Mouse (Mus musculus): ENCODE data around the gene Trim11.
A peak's percentile ranks its signal among the peaks of the same experiment; 100 is the strongest.

The Trim11 gene

DNA sequence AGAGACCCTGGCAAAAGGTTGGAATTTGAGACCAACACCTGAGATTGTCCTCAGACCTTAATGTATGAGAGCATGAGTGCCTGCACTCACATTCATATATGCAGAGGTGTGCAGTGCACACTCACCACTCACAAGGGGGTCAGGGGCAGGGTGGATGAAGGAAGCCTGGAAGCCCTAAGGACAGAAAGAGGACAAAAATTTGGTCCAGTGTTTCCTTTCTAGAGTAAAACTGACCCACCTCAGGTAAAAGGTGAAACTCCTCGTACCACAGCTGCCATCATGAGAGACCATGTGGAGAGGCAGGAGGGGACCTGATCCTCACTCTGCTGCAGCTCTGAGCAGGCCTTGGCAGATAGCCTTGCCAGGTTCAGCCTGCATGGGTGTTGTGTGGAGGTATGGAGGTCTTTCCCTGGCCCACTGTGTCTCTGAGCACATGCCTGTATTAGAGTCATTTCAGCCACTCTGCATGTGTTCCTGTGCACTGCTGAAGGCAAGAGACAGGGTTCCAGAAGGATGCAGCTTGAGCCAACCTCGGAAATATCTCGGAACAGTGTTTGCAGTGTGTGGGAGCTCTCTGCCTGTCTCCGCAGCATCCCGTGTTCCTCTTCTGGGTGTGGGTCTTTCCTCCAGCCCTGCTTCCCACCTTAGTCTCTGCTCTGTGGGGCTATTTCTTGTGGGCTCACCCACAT, 20.5 kb upstream of the Trim11 start:
- no peak for DNase-seq (ENCODE audit: low read depth)

DNA sequence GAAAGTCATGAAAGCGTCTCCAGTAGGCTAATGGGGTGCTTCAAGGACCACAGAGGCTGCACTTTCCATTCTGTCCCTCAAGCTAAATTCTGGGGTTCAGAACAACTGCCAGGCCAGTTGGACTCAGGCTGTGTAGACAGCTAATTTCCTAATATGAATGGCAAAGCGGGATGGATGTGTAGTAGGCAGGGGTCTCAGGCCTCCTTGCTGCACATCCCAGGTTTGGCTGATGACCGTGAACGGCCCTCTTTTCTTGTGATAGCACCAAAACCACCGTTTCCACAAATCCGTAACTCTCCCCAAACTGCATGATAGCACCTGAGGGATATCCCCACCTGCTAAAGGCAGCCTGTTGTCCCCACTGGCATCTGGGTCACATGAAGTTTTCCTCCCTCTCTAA, 19.4 kb upstream of the Trim11 start:
- DNase-seq (ENCODE audit: low read depth) = no peak

DNA sequence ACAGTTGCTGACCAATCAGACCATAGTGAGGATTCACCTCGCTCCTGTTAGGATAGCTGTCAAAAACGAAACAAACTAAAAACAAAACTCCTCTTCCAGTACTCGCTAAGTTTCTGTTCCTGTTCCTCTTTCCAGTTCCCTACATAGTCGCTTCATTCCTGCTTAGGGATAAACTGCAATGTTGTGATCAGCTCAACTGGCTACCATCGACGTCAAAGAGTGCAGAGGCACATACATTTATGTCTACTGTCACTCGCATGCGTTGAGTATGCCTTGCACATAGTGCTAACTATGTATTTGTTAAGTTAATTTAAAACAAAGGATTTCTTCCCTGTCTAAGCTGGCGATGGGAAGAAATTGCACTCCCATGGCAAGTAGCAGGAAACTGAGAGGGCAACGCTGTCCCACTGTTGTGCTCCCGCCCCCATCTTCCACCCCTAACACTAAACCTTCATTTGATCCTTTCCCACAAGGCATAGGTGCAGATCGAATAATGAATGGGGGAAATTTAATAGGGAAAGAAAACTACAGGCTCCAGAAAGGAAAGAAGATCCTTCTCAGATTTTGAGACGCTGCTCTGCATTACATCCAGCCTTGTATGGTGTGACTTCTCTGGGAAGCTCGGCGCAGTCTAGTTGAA, 18.6 kb upstream of the Trim11 start:
- no peak for DNase-seq (ENCODE audit: low read depth)

DNA sequence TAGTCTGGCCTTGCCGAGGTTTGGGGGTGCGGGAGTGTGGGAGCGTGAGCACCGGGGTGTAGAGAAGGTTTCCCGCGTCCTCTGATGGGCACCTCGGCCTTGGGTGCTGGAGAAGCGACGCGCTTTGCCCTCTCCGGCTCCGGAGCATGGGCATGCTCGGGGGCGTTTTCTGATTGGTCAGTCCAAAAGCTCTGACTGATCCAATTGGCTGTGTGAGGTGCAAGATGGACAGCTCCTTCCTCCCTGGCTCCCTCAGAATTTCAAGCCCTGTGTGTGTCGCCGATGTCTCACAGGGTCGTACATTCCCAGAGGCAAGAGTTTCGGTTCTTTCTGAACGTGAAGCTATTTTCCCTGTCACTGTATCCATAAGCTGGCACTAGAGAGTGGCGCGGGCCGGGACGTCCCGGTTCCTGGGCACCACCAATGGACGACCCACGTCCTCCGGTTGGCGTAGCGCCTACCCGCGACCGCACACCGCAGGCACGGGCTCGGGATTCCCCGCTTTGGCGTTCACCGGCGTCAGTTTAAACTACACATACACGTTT, 17.9 kb upstream of the Trim11 start:
- DNase-seq (ENCODE audit: low read depth) = peak; percentile 71

DNA sequence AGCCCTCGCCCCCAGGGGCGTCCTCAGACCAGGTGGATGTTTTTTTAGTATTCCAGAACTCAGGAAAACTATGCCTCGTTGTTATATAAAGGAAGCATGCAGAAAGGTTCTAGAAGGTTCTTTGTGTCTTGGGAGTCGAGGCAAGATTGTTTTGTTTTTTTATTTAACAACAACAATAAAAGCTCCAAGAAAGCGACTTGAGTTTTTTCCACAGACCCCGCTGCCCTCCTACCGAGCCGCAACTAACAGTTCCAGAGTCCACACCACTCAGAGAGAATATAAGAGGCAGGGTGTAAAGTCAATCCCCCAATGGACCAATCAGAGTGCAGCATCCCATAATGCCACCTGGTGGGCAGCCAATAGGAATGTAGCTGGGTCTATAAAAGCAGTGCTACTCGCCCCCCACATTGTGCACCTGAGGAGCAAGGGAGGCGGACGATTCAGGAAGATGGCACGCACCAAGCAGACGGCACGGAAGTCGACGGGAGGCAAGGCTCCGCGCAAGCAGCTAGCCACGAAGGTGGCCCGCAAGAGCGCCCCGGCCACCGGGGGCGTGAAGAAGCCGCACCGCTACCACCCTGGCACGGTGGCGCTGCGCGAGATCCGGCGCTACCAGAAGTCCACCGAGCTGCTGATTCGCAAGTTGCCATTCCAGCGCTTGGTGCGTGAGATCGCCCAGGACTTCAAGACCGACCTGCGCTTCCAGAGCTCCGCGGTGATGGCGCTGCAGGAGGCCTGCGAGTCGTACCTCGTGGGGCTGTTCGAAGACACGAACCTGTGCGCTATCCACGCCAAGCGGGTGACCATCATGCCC, 16.3 kb upstream of the Trim11 start:
- DNase-seq (ENCODE audit: low read depth) = no peak

DNA sequence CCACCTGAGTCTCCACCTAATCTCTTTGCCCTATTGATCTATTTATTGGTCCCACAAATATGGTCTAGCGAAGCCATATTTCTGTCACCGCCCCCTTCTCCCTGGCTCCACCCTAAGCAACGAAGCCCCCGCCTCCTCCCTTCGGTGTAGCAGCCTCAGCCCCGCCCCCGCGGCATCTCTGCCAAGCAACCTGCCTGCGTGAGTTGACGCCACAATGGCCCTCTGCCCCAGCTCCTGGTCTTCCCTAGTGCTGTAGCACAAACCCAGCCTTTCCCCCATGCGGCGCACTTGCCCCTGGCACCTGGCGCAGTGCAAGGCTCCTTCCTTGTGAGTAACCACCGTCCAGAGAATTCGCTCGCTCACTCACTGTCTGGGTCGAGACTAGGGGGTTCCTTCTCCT, 14.3 kb upstream of the Trim11 start:
- no peak for DNase-seq (ENCODE audit: low read depth)

DNA sequence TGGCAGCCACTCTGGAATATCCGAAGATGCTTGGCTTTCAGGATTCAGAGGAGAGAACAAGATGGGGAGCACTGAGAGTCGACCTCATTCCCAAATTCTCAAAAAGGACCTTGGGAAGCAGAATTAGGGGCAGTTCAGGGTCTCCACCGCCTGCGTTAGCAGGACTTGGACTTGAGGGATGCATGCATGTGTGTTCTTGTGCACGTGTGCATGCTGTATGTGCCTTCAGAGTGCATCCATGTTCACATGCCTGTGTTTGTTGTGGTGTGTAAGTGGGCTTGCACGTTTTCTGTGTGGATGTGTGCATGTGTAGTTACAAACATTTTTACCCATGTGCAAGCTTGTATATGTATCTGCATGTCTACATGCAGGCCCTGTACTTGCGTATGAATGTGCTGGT, 13.7 kb upstream of the Trim11 start:
- DNase-seq (ENCODE audit: low read depth) = no peak

DNA sequence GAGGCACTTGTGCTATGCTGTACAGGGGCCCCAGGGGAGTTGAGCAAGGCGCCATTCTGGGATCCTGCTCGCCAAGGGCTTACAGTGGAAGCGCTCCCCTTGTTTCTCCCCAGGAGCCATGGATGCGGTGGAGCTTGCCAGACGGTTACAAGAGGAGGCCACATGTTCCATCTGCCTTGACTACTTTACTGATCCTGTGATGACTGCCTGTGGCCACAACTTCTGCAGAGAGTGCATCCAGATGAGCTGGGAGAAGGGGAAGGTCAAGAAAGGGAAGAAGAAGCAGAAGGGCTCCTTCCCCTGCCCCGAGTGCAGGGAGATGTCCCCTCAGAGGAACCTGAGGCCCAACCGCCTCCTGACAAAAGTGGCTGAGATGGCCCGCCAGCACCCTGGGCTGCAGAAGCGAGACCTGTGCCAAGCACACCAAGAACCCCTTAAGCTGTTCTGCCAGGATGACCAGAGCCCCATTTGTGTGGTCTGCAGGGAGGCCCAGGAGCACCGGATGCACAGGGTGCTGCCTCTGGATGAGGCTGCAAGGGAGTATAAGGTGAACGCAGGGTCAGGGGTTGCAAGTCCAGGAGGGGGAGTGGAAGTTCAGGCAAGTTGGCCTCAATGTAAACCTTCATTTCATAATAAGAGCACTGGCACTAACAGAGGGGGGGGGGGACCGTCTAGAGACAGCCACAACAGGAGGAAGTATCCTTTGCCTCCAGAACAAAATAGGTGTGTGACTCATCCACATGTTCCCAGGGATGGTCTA, 12.7 kb upstream of the Trim11 start:
- no peak for DNase-seq (ENCODE audit: low read depth)

DNA sequence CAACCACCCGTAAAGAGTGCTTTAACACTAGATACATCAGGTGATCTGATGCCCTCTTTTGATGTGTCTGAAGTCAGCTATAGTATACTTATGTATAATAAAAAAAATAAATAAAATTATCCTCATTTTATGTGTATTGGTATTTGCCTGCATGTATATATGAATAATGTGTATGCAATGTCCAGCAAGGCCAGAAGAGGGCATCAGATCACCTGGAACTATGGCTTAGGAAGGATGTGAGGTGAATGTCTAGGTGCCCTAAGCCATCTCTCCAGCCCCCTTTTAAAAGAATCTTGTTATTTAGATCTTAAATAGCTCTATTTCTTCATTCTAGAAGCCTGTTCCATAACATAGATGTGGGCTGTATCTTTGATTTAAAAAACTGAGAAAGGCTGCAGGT, 10.5 kb upstream of the Trim11 start:
- DNase-seq (ENCODE audit: low read depth) = no peak

DNA sequence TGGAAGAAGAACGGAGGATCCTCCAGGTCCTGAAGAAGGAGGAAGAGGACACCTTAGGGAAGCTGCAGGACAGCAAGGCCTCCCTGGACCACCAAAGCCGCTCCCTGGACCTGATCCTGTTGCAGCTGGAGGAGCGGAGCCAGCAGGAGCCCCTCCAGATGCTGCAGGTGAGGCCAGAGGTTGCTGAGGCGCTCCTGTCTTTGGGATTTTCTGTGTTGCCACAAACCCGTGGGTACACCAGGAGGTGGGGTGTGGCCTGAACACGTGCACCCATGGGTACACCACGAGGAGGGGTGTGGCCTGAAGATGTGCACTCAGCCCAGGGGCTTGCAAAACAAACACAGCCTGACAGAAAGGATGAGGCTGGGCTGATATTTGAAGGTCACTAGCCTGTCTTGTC, 9.3 kb upstream of the Trim11 start:
- no peak for DNase-seq (ENCODE audit: low read depth)

DNA sequence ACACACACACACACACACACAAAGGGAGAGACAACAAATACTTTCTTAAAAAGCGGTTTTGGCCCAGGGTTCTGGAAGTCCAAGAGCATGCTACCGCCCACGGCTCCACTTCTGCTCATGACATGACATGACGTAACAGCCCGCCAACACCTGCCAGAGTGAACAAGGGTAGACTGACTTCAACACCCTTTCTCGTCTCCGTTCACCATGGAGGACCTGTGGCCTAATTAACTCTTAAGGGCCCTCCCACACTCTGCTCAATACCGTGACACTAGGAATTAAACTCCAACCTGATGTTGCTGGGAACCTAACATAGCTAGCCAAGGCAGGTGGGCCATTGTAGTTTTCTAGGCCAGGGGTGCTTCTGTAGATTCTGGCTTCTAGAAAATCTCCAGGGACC, 8.9 kb upstream of the Trim11 start:
- DNase-seq (ENCODE audit: low read depth) = no peak

DNA sequence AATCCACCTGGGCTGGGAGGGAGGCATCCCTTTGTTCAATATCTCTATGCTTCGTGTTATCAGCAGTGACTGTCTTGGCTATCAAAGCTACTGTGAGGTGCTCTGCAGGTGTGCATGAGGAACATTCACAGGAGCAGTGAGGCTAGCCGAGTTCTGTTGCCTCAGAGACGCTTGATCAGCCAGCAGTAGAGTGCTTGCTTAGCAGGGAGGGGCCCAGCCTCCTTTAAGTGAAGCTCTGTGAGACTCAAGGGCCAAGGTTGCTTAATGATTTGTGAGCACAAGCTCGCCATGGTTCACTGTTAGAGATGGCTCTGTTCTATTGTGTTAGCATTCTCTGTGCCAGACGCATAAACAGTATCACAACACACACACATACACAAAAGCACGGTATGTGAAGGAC, 8.2 kb upstream of the Trim11 start:
- DNase-seq (ENCODE audit: low read depth) = no peak

DNA sequence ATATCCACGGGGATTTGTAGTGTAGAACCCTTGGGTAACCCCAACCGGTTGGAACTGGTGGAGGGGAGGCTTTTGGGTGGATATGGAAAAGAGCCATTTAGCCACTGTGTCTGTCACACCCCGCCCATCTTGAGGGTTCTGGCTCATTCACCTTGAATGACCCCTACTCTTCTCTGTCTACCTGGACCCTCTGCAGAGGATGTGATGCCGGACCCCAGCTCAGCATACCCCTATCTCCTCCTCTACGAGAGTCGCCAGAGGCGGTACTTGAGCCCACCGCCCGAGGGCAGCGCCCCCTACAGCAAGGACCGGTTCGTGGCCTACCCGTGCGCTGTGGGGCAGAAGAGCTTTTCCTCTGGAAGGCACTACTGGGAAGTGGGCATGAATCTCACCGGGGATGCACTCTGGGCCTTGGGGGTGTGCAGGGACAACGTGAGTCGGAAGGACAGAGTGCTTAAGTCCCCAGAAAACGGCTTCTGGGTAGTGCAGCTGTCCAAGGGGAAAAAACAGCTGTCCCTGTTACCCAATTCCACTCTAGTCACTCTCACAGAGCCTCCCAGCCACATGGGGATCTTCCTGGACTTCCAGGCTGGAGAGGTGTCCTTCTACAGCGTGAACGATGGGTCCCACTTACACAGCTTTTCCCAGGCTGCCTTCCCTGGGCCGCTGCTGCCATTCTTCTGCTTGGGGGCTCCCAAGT, 6.9 kb upstream of the Trim11 start:
- no peak for DNase-seq (ENCODE audit: low read depth)

DNA sequence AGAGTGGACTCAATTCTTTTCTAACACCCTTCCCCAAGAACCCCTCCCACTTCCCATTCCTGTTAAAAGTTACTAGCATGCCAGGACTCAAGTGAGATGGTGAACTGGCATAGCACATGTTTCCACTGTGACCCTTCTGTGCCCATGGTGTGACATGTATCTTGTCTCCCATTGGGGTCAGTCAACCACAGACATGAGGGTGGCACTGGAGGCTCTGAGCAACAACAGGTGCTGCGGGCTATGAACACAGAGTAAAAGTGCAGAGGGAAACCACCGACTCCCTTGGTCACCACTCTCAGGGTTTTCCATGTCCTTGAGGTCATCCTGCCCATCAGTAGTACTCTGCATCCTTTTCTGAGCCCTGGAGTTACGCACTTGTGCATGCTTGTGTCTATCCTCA, 6.1 kb upstream of the Trim11 start:
- DNase-seq (ENCODE audit: low read depth) = no peak

DNA sequence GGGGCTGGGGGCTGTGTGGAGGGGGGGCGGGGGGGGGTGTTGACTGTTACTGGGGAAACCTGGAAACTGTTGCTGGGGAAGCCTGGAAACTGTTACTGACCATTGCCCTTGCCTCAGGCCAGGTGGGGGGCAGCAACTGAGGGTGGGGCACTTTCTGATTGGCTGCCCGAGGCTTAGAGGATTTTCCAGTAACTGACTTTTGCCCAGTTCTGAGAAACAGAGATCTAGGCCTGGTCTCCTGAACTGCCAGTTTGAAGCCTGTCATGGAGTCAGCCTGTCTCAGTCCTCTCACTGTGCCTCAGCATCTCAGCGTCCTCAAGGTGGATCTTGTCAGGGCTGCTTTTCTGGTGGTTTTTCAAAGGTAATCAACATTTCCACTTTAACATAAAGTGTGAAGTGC, 3.5 kb upstream of the Trim11 start:
- no peak for DNase-seq (ENCODE audit: low read depth)

DNA sequence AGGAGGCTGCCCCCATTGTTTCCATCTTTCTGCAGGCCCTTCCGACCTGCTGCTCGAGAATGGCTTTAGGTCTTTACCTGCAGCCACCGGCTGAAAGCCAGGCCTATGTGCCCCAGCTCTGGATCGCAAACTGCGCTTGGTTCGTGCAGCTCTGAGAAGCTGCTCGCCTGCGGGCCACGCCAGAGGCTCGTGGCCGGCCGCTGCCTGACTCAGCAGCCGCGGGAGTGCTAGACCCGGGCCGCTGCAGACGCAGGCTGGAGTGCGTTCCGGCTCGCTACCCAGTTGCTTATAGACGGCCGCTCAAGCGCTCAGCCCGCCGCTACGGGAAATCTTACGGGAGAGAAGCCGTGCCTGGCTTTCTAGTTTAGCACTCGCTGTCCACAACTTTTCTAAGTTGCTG, 743 bp upstream of the Trim11 start:
- no peak for DNase-seq (ENCODE audit: low read depth)

DNA sequence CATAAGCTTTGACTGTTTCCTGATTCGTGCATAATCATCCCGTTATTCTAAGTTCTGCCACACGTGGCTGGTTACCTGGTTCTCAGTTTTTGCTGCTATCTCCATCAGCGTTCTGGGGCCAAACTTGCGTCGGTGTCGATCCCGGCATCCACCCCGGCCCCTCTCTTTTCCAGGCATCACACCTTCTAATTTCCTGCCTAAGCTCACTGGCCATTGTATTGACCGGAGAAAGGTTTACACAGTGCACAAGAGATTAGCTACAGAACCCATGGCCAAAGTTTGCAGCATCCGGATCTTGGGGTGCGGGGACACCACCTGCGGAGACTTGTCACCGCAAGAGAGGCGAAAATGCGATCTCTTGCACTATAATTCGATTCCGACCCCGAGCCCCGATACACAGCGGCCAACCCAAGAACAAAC, 276 bp upstream of the Trim11 start:
- DNase-seq (ENCODE audit: low read depth) = no peak

DNA sequence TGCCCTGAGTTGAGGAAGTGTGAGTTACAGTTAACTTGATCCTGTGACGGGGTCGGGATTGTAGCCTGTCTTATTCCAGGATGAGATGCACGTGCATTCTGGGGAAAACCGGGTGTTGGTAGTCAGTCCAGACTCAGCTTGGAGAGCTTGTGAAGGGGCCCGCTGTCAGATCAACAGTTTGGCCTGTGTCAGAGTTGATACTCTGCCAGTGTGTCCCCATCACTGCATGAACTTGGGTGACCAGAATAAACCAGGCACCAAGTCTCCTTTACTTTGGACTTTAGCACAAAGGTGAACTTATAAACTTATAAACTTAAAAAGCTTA, 775 bp downstream of the Trim11 start:
- DNase-seq (ENCODE audit: low read depth) = no peak

DNA sequence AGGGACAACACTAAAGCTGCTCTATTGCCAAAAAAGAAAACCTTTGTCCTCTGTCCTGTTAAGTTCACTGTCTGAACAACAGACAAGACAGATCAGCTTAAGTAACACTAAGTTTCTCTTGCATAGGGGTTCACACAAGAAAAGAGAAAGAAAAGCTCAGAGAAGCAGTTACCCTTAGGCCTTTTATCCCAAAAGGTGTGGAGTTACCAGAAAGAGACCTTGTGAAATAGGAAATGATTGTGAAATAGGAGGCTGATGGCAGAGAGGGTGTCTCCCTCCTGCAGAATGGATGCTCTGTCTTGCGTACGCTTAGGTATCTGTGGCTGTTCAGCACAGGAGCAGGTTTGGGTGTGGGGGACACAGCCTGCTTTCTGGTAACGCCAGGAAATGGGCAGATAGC, 1.3 kb downstream of the Trim11 start:
- no peak for DNase-seq (ENCODE audit: low read depth)

DNA sequence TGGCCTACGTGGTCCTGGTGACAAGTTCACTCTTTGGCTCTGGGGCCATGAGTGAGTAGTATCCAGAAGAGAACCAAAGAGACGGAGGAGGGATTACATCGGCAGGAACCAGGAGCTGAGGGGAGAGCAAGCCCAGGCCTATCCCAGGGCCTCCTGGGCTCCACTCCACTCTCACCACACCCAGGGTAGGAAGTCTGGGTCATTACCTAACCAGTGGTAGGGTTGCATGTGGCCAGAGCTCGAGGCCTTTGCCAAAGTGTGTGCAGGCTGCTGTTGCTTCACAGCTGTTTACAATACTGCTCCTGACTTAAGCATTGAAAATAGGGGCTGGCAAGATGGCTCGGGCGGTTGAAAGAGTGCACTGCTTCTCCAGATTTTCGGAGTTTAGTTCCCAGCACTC, 1.8 kb downstream of the Trim11 start:
- peak; percentile 83 for DNase-seq (ENCODE audit: low read depth)

DNA sequence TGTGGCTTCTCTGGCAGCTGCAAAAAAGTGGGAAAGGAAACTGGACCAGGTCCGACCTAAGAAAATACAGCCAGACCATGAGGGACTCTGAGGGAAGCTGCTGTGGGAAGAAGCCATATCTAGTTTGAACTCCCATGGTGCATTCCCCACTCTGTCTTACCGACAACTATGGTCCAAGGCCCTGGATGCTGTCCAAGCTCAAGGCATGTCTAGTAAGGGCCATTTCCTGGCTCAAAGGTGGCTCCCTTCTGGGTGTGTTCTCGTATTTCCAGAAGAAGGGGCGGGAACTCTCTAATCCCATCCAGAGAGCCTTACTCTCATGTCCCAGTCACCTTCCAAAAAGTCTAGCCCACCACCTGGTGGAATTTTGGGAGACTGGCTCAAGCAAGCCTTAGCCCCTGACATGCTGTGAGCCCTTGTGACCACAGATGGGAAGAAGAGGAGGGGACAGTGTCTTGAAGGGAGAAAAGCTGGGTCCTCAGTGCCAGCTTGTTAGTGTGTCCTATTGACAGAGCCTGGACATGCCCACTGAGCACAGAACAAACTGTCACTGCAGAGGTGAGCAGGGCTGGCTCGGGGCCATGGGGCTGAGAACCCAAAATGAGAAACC, 2.6 kb downstream of the Trim11 start:
- DNase-seq (ENCODE audit: low read depth) = no peak
